Mouse (Mus musculus) stomach, postnatal 0 days (tissue): ENCODE measurements around the gene Abca17.

Source experiments
- CTCF ChIP-seq: IDR thresholded peaks from 2 replicates; pipeline ENCODE4 v1.5.1; 2016; ENCODE audit warnings: antibody characterized with exemption, low read depth, mild to moderate bottlenecking, moderate library complexity
- EP300 ChIP-seq: optimal IDR thresholded peaks from 2 replicates; pipeline ENCODE3; 2016; ENCODE audit warnings: antibody characterized with exemption

- TF ChIP-seq CTCF (no peak), EP300 (no peak)
Observed at GRCm38 (mm10) chr17:24352370-24353194, 1.7 kb upstream of the Abca17 start.
